Mouse (Mus musculus): Measurements from ENCODE around the gene Slc16a6.

- TF ChIP-seq CTCF (IDR thresholded peaks at IDR 0.05; ENCODE audit: low read depth) (peak; percentile 23; the same call in 1 of the 2 replicates), EP300 (optimal IDR thresholded peaks at IDR 0.05) (no peak)
These were observed 816 bp upstream of the Slc16a6 start for GRCm38 (mm10) chr11:109474086-109474742.
